Mouse (Mus musculus) heart, embryonic 16.5 days (tissue): ENCODE measurements around the gene AU018091. TPM values are rescaled to one million over a fixed set of nuclear protein-coding genes. Genes with fewer than 3 reads are reported as not detected.
A peak's percentile ranks its signal among the peaks of the same experiment; 100 is the strongest.
"Not testable (repeated sequence)": the region's sequence is repeated elsewhere in the genome, so short reads cannot be mapped to it uniquely, and the experiment has no call there.

ENCODE experiments used
- ATAC-seq: fragments of 200-750 bp; cut with Nextera tagmentation; replicated peaks from 2 replicates; pipeline ENCODE4 v1.8.0; 2017; ENCODE audit warnings: moderate number of reproducible peaks; ENCODE audit not compliant: insufficient read depth, low FRiP score; ENCODE audit errors: extremely low read depth
- H3K27ac ChIP-seq: fragments of 300-500 bp; sonication (generic); 2 replicates; pipeline ENCODE4 v1.5.1; 2014; ENCODE audit warnings: mild to moderate bottlenecking, low read length, control low read depth, moderate library complexity
- H3K27me3 ChIP-seq: fragments of 300-500 bp; sonication (generic); 2 replicates; pipeline ENCODE4 v1.6.1; 2014; ENCODE audit warnings: low read length, mixed read lengths; ENCODE audit not compliant: control insufficient read depth, insufficient read depth
- H3K36me3 ChIP-seq: fragments of 300-500 bp; sonication (generic); 2 replicates; pipeline ENCODE4 v1.6.1; 2014; ENCODE audit not compliant: control insufficient read depth, insufficient read depth
- H3K4me1 ChIP-seq: fragments of 300-500 bp; sonication (generic); 2 replicates; pipeline ENCODE4 v1.6.1; 2014; ENCODE audit warnings: low read length, mixed read lengths; ENCODE audit not compliant: control insufficient read depth, insufficient read depth
- H3K4me2 ChIP-seq: fragments of 300-500 bp; sonication (generic); 2 replicates; pipeline ENCODE4 v1.6.1; 2014; ENCODE audit warnings: low read depth, mild to moderate bottlenecking, control low read depth, low read length
- H3K4me3 ChIP-seq: fragments of 300-500 bp; sonication (generic); 2 replicates; pipeline ENCODE4 v1.5.1; 2014; ENCODE audit warnings: mild to moderate bottlenecking, control low read depth, low read length
- H3K9ac ChIP-seq: fragments of 300-500 bp; sonication (generic); 2 replicates; pipeline ENCODE4 v1.6.1; 2014; ENCODE audit warnings: low read length, control low read depth
- H3K9me3 ChIP-seq: fragments of 300-500 bp; sonication (generic); replicated peaks from 2 replicates; pipeline ENCODE4 v1.6.1; 2016; ENCODE audit warnings: low read length; ENCODE audit not compliant: control insufficient read depth
- WGBS: fragments of 180-500 bp; shearing (Covaris S2); extraction: QIAGEN DNeasy Blood & Tissue Kit; methylation state at CpG from one replicate; pipeline ENCODE4 v1.1.7; 2014; 5-methylcytosine and 5-hydroxymethylcytosine counted together
- microRNA counts: library from miRNA; unstranded; fragments of <30 nt; microRNA quantifications from one replicate; lab custom pipeline; 2016
- microRNA-seq: library from miRNA; unstranded; fragments of <30 nt; microRNA quantifications from one replicate; pipeline ENCODE4, GENCODE M21; 2017
- polyA plus RNA-seq: library from polyadenylated mRNA; unstranded; fragments of >200 nt; fragmentation: Nextera tagmentation; extraction: Ambion mirVana; gene quantifications from 2 replicates; pipeline ENCODE4 v1.2.1, GENCODE M21; 2015

The AU018091 gene
- polyA plus RNA-seq, 1 experiment from 2014 or later: not detected

DNA sequence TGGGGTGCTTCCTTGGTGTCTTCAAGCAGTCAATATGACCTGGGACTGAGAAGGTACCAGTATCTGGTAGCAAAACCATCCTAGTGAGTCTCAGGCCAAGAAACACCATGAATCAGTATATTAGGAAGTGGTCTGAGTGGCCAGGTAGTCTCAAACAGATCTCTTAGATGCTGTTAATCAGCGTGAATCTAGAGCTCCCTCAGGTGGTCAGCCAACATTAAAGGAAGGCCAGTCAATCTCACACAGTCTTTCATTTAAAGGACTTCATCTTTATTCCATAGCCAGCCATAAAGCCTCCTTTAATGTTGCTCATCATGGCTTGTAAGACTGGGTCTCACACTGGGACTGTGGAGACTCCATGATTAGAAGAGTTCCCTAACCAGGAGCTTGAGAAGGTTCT is 25.7 kb downstream of the AU018091 start:
- Histone ChIP-seq H3K36me3 (no peaks in the 10 kb centered on the region), H3K27ac (no peak overlapping the region), H3K9me3 (no peaks in the 10 kb centered on the region), H3K4me2 (no peak overlapping the region), H3K4me3 (no peak overlapping the region), H3K4me1 (no peaks in the 10 kb centered on the region), H3K27me3 (no peaks in the 10 kb centered on the region), H3K9ac (no peak overlapping the region)
- ATAC-seq: no peak
- WGBS: 17% methylated on average over 1 of the region's 1 CpGs

DNA sequence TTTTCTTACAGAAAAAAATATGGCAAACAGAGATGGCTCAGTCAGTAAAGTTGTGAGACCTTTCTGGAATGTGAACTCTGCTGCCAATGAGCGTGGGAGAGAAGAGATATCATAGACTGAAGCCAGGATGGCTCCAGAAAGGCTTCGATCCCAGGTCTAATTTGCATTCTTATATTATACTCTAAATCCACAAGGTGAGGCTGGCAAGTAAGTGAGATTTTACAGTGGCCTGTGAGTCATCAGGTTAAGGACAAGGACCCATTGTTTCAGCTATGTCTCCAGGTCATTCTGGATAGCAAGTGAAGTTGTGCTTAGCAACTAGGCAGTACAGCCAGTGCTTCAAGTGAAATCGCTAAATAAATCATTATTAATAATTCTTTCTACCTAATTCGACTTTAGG is 33.4 kb downstream of the AU018091 start:
- 69% methylated on average over 4 of the region's 4 CpGs for WGBS
- no peak for ATAC-seq

DNA sequence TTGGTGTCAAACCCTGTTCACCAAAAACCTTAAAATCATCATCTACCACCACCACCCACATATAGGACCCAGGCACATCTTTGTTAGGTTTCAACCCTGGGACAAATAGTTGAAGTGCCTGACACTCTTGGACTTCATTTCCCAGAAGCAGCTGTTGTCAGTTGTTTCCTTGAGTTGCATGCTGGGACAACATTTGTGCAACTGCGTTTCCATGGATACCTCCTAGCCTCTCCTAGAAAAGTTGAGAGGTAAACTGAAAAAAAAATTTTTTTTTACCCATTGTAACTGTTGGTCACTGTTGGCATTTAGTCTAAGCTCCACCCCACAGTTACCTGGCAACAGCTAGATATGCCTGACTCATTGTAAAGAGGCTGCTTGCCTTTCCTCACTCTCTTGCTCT is 34.3 kb downstream of the AU018091 start:
- no peak overlapping the region for H3K4me3 ChIP-seq
- ATAC-seq: no peak
- H3K4me1 ChIP-seq: no peaks in the 10 kb centered on the region
- 59% methylated on average over 1 of the region's 1 CpGs for WGBS
- no peak overlapping the region for H3K4me2 ChIP-seq
- H3K9me3 ChIP-seq: no peaks in the 10 kb centered on the region; the same call in 1 of the 2 replicates
- H3K36me3 ChIP-seq: no peaks in the 10 kb centered on the region
- no peak overlapping the region for H3K9ac ChIP-seq
- H3K27me3 ChIP-seq: no peaks in the 10 kb centered on the region
- no peak overlapping the region for H3K27ac ChIP-seq

More for the DNA sequence above, 33.4 kb downstream of the AU018091 start:
- Histone ChIP-seq H3K27me3 (no peaks in the 10 kb centered on the region), H3K4me1 (no peaks in the 10 kb centered on the region), H3K4me2 (no peak overlapping the region), H3K9ac (no peak overlapping the region), H3K4me3 (no peak overlapping the region), H3K36me3 (no peaks in the 10 kb centered on the region), H3K9me3 (no peaks in the 10 kb centered on the region; the same call in 1 of the 2 replicates), H3K27ac (no peak overlapping the region)

DNA sequence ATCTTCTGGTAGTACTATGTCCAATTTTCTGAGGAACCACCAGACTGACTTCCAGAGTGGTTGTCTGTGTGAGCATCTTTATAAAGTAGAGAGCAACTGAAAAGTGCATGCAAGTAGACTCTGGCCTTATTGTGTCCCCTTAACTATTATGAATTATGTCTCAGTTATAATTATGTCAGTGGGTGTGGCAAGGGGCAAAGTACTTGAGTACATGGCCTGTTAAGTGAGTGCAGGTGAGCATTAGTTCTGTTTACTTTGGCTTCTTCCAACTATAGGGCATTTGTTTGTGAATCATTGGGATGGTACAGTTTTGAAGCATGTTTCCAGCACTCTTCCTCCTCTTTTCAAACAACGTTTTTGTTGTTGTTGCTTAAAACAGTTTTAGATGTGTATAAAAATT is 38.7 kb downstream of the AU018091 start:
- no peaks in the 10 kb centered on the region; the same call in 1 of the 2 replicates for H3K9me3 ChIP-seq
- no peak overlapping the region for H3K9ac ChIP-seq
- H3K27me3 ChIP-seq: no peaks in the 10 kb centered on the region
- no peaks in the 10 kb centered on the region for H3K4me1 ChIP-seq
- H3K4me3 ChIP-seq: no peak overlapping the region
- ATAC-seq: no peak
- H3K4me2 ChIP-seq: no peak overlapping the region
- 58% methylated on average over 1 of the region's 1 CpGs for WGBS
- H3K27ac ChIP-seq: no peak overlapping the region
- no peaks in the 10 kb centered on the region for H3K36me3 ChIP-seq

DNA sequence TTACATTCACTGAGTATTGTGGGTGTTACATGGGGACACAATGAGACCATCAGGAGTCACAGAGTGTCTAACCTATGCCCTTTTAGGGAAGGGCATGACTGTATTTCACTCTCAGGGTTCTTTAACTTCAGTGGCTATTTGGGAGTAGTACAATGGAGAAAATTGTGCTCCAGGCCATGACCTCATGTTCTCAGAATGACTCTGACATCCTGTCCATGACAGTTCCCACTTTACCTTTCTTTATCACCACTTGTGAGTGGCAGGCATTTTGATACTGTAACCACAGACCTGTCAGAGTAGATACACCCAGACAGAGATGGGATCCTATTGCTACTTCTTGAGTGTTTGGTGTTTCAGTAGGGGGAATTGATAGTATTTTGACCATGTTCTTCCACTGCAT is 40.4 kb downstream of the AU018091 start:
- not testable (repeated sequence) for H3K27me3 ChIP-seq, ATAC-seq, H3K9ac ChIP-seq, H3K4me2 ChIP-seq, H3K36me3 ChIP-seq, H3K9me3 ChIP-seq, H3K4me1 ChIP-seq, H3K27ac ChIP-seq, H3K4me3 ChIP-seq

DNA sequence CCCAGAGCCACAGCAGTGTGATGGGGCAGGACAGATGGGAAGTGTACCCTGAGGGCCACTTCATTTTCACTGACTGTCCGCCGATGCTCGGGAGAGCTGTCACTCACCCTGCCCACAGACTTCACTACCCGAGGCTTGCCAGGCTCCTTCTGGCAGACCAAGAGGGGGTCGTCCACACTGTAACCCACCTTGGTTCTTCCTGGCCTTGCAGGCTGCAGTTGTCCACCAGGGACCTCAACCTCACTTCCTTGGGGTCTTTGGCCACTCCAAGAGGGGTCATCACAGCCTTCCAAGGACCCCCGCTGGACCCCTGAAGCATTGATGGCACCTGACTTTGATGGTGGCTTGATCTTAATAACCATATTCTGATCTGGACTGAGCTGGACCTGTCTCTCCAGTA is 57.8 kb downstream of the AU018091 start:
- not testable (repeated sequence) for H3K27ac ChIP-seq, H3K9me3 ChIP-seq, H3K4me2 ChIP-seq, H3K4me1 ChIP-seq, H3K4me3 ChIP-seq, H3K27me3 ChIP-seq, ATAC-seq, H3K36me3 ChIP-seq, H3K9ac ChIP-seq
- WGBS: no CpG with 5 or more reads among the region's 6 CpGs

DNA sequence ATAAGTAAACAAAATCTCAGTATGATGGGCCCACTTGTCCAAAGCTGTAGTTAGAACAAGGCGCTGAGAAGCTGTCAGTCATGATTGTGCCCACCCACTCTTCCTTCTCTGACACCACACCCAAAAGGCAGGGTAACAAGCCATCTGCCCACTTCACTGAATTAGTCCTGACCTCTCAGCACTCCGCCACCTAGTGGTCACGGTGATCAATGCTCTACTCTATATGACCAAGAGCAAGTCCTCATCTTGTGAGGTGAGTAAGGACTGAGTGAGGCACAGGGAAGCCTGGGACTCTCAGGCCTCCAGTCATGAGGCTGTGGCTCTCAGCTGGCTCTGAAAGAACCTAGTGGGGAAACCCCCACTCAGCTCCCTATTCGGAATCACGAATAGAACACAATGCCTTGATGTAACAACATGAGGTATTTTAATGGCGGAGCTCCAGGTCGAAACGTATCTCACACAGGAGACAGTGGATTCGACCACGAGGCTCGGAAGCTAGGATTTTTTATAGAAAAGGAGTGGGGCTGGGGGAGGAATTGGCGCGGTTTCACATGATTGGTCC is 62.4 kb downstream of the AU018091 start:
- H3K36me3 ChIP-seq, H3K9me3 ChIP-seq, ATAC-seq, H3K4me3 ChIP-seq, H3K4me2 ChIP-seq, H3K27me3 ChIP-seq, H3K4me1 ChIP-seq, H3K27ac ChIP-seq, H3K9ac ChIP-seq: not testable (repeated sequence)
- 64% methylated on average over 13 of the region's 13 CpGs for WGBS

MicroRNAs within 50 kb of the gene (microRNA counts, 519-probe panel; counts per million panel counts)
- microRNA mmu-miR-290-3p (lab: Ali Mortazavi, UCI) (2,586 counts per million, percentile 64 among the panel's probes with 10 or more counts), microRNA mmu-miR-290-5p (lab: Ali Mortazavi, UCI) (2,186 counts per million, percentile 34 among the panel's probes with 10 or more counts), microRNA mmu-miR-291a-3p (lab: Ali Mortazavi, UCI) (2,546 counts per million, percentile 61 among the panel's probes with 10 or more counts), microRNA mmu-miR-291a-5p (lab: Ali Mortazavi, UCI) (not detected), microRNA mmu-miR-292-5p (lab: Ali Mortazavi, UCI) (not detected)

Small RNA genes lying within 50 kb of the gene (microRNA-seq; reads per million reads assigned to microRNA genes)
- gene Mir290a (not detected), gene Mir290b (not detected), gene Mir291a (0.79 reads per million), gene Mir292 (not detected), gene Mir292b (not detected)

Other genes with a start within 250 kb of the AU018091 start
- not detected in 2 replicates for gene Nlrp12, start 80.5 kb upstream of the AU018091 start, polyA plus RNA-seq
- gene Myadm, start 119.9 kb upstream of the AU018091 start, polyA plus RNA-seq: 220 and 238 TPM in 2 replicates
- 0.32 and 0.33 TPM in 2 replicates for gene Prkcg, start 120.0 kb upstream of the AU018091 start, polyA plus RNA-seq
- 0.16 TPM in 1 of 2 replicates, not detected in the other for gene Cacng7, start 163.8 kb upstream of the AU018091 start, polyA plus RNA-seq
- 0.07 and 0.46 TPM in 2 replicates for gene Cacng8, start 221.5 kb upstream of the AU018091 start, polyA plus RNA-seq